ENCODE assay signal across 9 mouse cellular contexts in genomic region chr11:50540136-50540535, GRCm38 (mm10).
DNase-seq lines count a peak whose midpoint lies in the region; ATAC-seq and TF ChIP-seq lines count a peak whose summit lies in the region.
"Had no signal": no experiment of that assay in that cellular context is flagged by ENCODE, and none has a peak within 500 bp of the region (broad histone marks: within the 10 kb centered on the region; RNA-seq: fewer than 3 reads in every experiment).

No protein-coding gene starts in this region.

- no peak for TF ChIP-seq POLR2A in lung, adult 2 months (IDR thresholded peaks at IDR 0.05; ENCODE audit: borderline replicate concordance, extremely low read depth, low read depth, low read length)

- TF ChIP-seq CTCF in lung, adult 2 months (IDR thresholded peaks at IDR 0.05; ENCODE audit: insufficient read depth, low read length): no peak

- DNase-seq in lung, adult 2 months: peak; percentile 5
- no peak for DNase-seq in lung, postnatal 25 days (ENCODE audit: low spot score)
- peak; percentile 24 for DNase-seq in cerebellum, adult 9-10 months
- peak; percentile 49 to 52 for DNase-seq in gastrocnemius, postnatal 36 days
- DNase-seq in ovary, postnatal 14 days (ENCODE audit: low spot score): peak; percentile 15
- DNase-seq in MN1 (ENCODE audit: low spot score): no peak
- no peak for DNase-seq in layer of hippocampus, postnatal 14 days (ENCODE audit: low spot score in 2 of 2)
- DNase-seq: kidney, adult 11 months had no signal

- no peak for ATAC-seq in intestine, embryonic 16.5 days

- WGBS in lung, adult 2 months: 63% methylated on average over 11 of the region's 11 CpGs
- 75% methylated on average over 11 of the region's 11 CpGs for WGBS in intestine, embryonic 16.5 days

- no peak overlapping the region for H3K4me3 ChIP-seq in lung, adult 2 months (replicated peaks; ENCODE audit: extremely low read depth, low read depth, low read length)
- H3K4me3 ChIP-seq in intestine, embryonic 16.5 days (ENCODE audit: low read length): no peak overlapping the region

- H3K36me3 ChIP-seq in intestine, embryonic 16.5 days (ENCODE audit: control insufficient read depth, insufficient read depth, low read length): no peaks in the 10 kb centered on the region

- H3K27me3 ChIP-seq in intestine, embryonic 16.5 days (replicated peaks; ENCODE audit: control insufficient read depth, insufficient read depth, low read length): no peaks in the 10 kb centered on the region

- no peak overlapping the region for H3K4me2 ChIP-seq in intestine, embryonic 16.5 days (ENCODE audit: low read depth, low read length)

- H3K9ac ChIP-seq in intestine, embryonic 16.5 days (ENCODE audit: low read depth, low read length): no peak overlapping the region

- no peak overlapping the region for H3K27ac ChIP-seq in intestine, embryonic 16.5 days (ENCODE audit: low read length)

- no peaks in the 10 kb centered on the region for H3K9me3 ChIP-seq in intestine, embryonic 16.5 days (ENCODE audit: control insufficient read depth, low read length)

- H3K4me1 ChIP-seq in lung, adult 2 months (ENCODE audit: control insufficient read depth, insufficient read depth, low read length): no peaks in the 10 kb centered on the region
- no peaks in the 10 kb centered on the region for H3K4me1 ChIP-seq in intestine, embryonic 16.5 days (ENCODE audit: control insufficient read depth, insufficient read depth, low read length)

- intact Hi-C loops in gastrocnemius, postnatal 36 days (cut with DNase I): no loop called here

Comparison
In these comparisons a context has a peak if more than half of its experiments do, and no peak if none do; other contexts are left out.
1. DNase-seq: peak in lung, adult 2 months (single experiment), cerebellum, adult 9-10 months (single experiment), gastrocnemius, postnatal 36 days (2 of 2) and ovary, postnatal 14 days (single experiment); none in lung, postnatal 25 days (single experiment), MN1 (single experiment) and layer of hippocampus, postnatal 14 days (0 of 2).